Mouse (Mus musculus): Measurements from ENCODE around the gene Mtx1.

DNA sequence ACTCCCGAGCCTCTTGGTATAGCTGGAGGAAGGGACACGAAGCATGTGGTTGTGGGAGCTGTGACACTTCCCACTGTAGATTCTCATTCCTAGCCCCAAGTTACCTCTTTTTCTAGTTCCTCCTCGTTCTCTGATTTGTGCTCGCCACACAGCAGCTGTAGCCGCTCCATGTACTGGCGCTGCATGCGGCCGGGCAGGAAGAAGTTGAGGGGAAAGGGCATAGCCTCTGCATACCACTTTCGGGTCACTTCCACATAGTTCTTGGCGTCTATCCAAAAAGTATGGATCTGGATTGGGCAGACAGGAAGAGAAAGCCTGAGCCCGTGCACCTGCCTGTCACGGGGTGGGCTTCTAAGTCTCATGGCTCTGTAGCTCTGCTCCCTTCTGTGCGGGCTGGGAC, 16.7 kb downstream of the Mtx1 start:
- TF ChIP-seq GATA1 (IDR thresholded peaks at IDR 0.05; ENCODE audit: borderline replicate concordance, low read length) (no peak), FLI1 (IDR thresholded peaks at IDR 0.05; ENCODE audit: low read length) (no peak)
